Mouse (Mus musculus) ES-Bruce4 (cell line): ENCODE data around the gene Shank2. TPM values are rescaled to one million over a fixed set of nuclear protein-coding genes. Genes with fewer than 3 reads are reported as not detected.

ENCODE experiments used
- H3K27ac ChIP-seq: 2 replicates; pipeline ENCODE4 v1.5.1; 2012; ENCODE audit warnings: low read length, inconsistent platforms; ENCODE audit not compliant: insufficient read depth
- H3K27me3 ChIP-seq: 2 replicates; pipeline ENCODE4 v1.6.1; 2012; ENCODE audit warnings: mild to moderate bottlenecking, low read length, inconsistent platforms; ENCODE audit not compliant: control insufficient read depth, poor library complexity, insufficient read depth, severe bottlenecking
- H3K36me3 ChIP-seq: 2 replicates; pipeline ENCODE4 v1.6.1; 2012; ENCODE audit warnings: inconsistent platforms, mild to moderate bottlenecking, low read length, moderate library complexity; ENCODE audit not compliant: control insufficient read depth, poor library complexity, insufficient read depth, severe bottlenecking
- H3K4me1 ChIP-seq: one replicate; pipeline ENCODE4 v1.8.1; 2011; ENCODE audit warnings: low read length; ENCODE audit not compliant: control insufficient read depth, insufficient read depth
- H3K4me3 ChIP-seq: 2 replicates; pipeline ENCODE4 v1.5.1; 2011; ENCODE audit warnings: low read depth, mild to moderate bottlenecking, low read length
- H3K9ac ChIP-seq: 2 replicates; pipeline ENCODE4 v1.6.1; 2012; ENCODE audit warnings: low read depth, mild to moderate bottlenecking, inconsistent platforms; ENCODE audit not compliant: poor library complexity, severe bottlenecking
- H3K9me3 ChIP-seq: replicated peaks from 2 replicates; pipeline ENCODE4 v1.6.1; 2012; ENCODE audit warnings: mild to moderate bottlenecking, low read length, inconsistent platforms; ENCODE audit not compliant: control insufficient read depth, poor library complexity, insufficient read depth, severe bottlenecking
- CTCF ChIP-seq: IDR thresholded peaks from one replicate; pipeline ENCODE4 v1.8.1; 2011; ENCODE audit warnings: low read depth, low read length
- EP300 ChIP-seq: IDR thresholded peaks from 2 replicates; pipeline ENCODE4 v1.6.1; 2011; ENCODE audit warnings: low read depth, low read length; ENCODE audit not compliant: insufficient read depth
- POLR2A ChIP-seq: IDR thresholded peaks from one replicate; pipeline ENCODE4 v1.8.1; 2011; ENCODE audit warnings: low read length; ENCODE audit not compliant: insufficient read depth
- polyA plus RNA-seq: library from polyadenylated mRNA; stranded (reverse); fragments of >200 nt; gene quantifications from 2 replicates; pipeline ENCODE4 v1.2.4, GENCODE M21; 2011; ENCODE audit warnings: low read depth; ENCODE audit not compliant: missing spikeins, insufficient read depth, insufficient read length

Gene Shank2
- polyA plus RNA-seq, 1 experiment: 0.72 TPM

- no peaks in the 10 kb centered on the region for H3K9me3 ChIP-seq
- no peaks in the 10 kb centered on the region for H3K4me1 ChIP-seq
- no peak overlapping the region for H3K4me3 ChIP-seq
- H3K27ac ChIP-seq: no peak overlapping the region
- H3K9ac ChIP-seq: no peak overlapping the region
- H3K36me3 ChIP-seq: no peaks in the 10 kb centered on the region
- TF ChIP-seq CTCF: no peak
- no peaks in the 10 kb centered on the region for H3K27me3 ChIP-seq
These were observed 151.4 kb downstream of the Shank2 start for GRCm38 (mm10) chr7:144153124-144153523.

GRCm38 (mm10) chr7:144153682-144154081 is 152.0 kb downstream of the Shank2 start:
- Histone ChIP-seq H3K9ac (no peak overlapping the region), H3K36me3 (no peaks in the 10 kb centered on the region), H3K4me1 (no peaks in the 10 kb centered on the region), H3K27me3 (no peaks in the 10 kb centered on the region), H3K4me3 (no peak overlapping the region), H3K27ac (no peak overlapping the region), H3K9me3 (no peaks in the 10 kb centered on the region)
- TF ChIP-seq EP300 (no peak), POLR2A (no peak), CTCF (no peak)

GRCm38 (mm10) chr7:144157936-144158335 is 156.2 kb downstream of the Shank2 start:
- Histone ChIP-seq H3K27ac (no peak overlapping the region), H3K4me3 (no peak overlapping the region), H3K9ac (no peak overlapping the region), H3K4me1 (no peaks in the 10 kb centered on the region), H3K27me3 (no peaks in the 10 kb centered on the region), H3K36me3 (no peaks in the 10 kb centered on the region), H3K9me3 (no peaks in the 10 kb centered on the region)
- TF ChIP-seq EP300 (no peak), CTCF (no peak), POLR2A (no peak)

GRCm38 (mm10) chr7:144159556-144159955 is 157.8 kb downstream of the Shank2 start:
- H3K9me3 ChIP-seq: no peaks in the 10 kb centered on the region
- H3K27ac ChIP-seq: no peak overlapping the region
- no peak overlapping the region for H3K4me3 ChIP-seq
- TF ChIP-seq CTCF: no peak
- no peak for TF ChIP-seq EP300
- no peaks in the 10 kb centered on the region for H3K27me3 ChIP-seq
- H3K9ac ChIP-seq: no peak overlapping the region
- H3K4me1 ChIP-seq: no peaks in the 10 kb centered on the region
- no peaks in the 10 kb centered on the region for H3K36me3 ChIP-seq

GRCm38 (mm10) chr7:144160066-144160465 is 158.3 kb downstream of the Shank2 start:
- Histone ChIP-seq H3K4me3 (no peak overlapping the region), H3K9me3 (no peaks in the 10 kb centered on the region), H3K9ac (no peak overlapping the region), H3K27me3 (no peaks in the 10 kb centered on the region), H3K36me3 (no peaks in the 10 kb centered on the region), H3K4me1 (no peaks in the 10 kb centered on the region), H3K27ac (no peak overlapping the region)
- TF ChIP-seq POLR2A (no peak), EP300 (no peak), CTCF (no peak)

GRCm38 (mm10) chr7:144160646-144161249 is 159.0 kb downstream of the Shank2 start:
- Histone ChIP-seq H3K9ac (no peak overlapping the region), H3K4me3 (no peak overlapping the region), H3K9me3 (no peaks in the 10 kb centered on the region), H3K4me1 (no peaks in the 10 kb centered on the region), H3K27me3 (no peaks in the 10 kb centered on the region), H3K27ac (no peak overlapping the region), H3K36me3 (no peaks in the 10 kb centered on the region)
- TF ChIP-seq CTCF (no peak), POLR2A (no peak), EP300 (no peak)
